Mouse (Mus musculus): ENCODE data around the gene Mcpt2.

DNA sequence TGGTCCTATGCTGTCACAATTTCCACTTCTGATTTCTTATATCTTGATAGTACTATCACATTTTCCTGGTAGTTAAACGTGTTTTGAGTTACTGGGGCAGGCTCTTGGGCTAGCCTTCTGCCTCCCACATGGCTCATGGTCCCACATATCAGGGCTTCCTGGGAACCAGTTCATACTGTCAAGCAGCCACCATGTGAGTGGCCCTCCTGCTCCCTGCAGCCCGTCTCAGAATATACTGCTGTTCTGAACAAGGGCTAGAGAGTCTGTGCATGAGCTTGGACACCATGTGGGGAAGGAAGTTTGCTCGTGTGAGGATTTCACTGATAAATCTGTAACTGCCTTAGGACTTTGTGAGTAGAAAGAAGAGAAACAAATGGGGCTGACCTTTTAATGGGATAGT is 44.9 kb downstream of the Mcpt2 start:
- TF ChIP-seq CTCF (conservative IDR thresholded peaks at IDR 0.05; ENCODE audit: low read length) (no peak), POU5F1 (IDR thresholded peaks at IDR 0.05; ENCODE audit: borderline replicate concordance, low read length) (no peak), NANOG (IDR thresholded peaks at IDR 0.05; ENCODE audit: borderline replicate concordance, low read length) (no peak)
